Mouse (Mus musculus) kidney, adult 2 months (tissue): ENCODE data around the gene Trappc3l.

Experiments used
- CTCF ChIP-seq: fragments of 200-500 bp; conservative IDR thresholded peaks from 2 replicates; pipeline ENCODE4 v1.5.1; 2011; ENCODE audit warnings: low read depth, mild to moderate bottlenecking, control low read depth, low read length, moderate library complexity, mixed read lengths; ENCODE audit not compliant: insufficient read depth, insufficient read length
- POLR2A ChIP-seq: fragments of 200-500 bp; IDR thresholded peaks from one replicate; pipeline ENCODE4 v1.6.1; 2011; ENCODE audit warnings: low read depth, low read length, control low read depth

DNA sequence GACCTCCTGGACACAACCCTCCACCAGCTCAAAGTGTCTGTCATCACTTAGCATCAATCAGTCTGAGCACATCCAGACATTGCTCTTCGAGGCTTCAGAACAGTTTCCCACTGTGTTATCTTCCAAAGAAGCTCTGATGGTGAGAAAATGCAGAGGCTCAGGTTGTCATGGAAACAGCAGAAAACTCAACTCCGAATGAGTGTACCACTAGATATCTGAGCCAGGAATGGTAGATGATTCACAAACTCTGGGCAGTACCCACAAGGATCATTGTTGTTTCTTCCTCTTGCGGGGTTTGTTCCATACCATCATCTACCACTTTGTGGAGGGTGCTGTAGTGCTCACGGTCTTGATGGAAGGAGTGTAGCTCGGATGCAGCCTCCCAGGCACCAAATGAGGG, 54.5 kb downstream of the Trappc3l start:
- TF ChIP-seq CTCF = no peak
- no peak for TF ChIP-seq POLR2A
